Mouse (Mus musculus) frontal cortex, adult 2 months (tissue): Measurements from ENCODE around the gene OR5BS1P. TPM values are rescaled to one million over a fixed set of nuclear protein-coding genes. Genes with fewer than 3 reads are reported as not detected.

ENCODE experiments used
- polyA plus RNA-seq: library from polyadenylated mRNA; depleted of rRNA; stranded (reverse); fragments of >200 nt; gene quantifications from 2 replicates; pipeline ENCODE4 v1.2.3, GENCODE M21; 2012; rRNA removed

OR5BS1P gene
- polyA plus RNA-seq, 1 experiment, result not detected

Other genes with a start within 250 kb of the OR5BS1P start
- gene Gm44579, start 248.9 kb upstream of the OR5BS1P start, polyA plus RNA-seq, result not detected in 2 replicates
- 14.1 and 16.2 TPM in 2 replicates for gene Olfr287, start 248.8 kb upstream of the OR5BS1P start, polyA plus RNA-seq
- not detected in 2 replicates for gene Olfr286, start 235.4 kb upstream of the OR5BS1P start, polyA plus RNA-seq
- gene H1fnt, start 212.6 kb upstream of the OR5BS1P start, polyA plus RNA-seq, result not detected in 2 replicates
- gene Zfp641, start 173.7 kb upstream of the OR5BS1P start, polyA plus RNA-seq, result 11.1 and 12.3 TPM in 2 replicates
- 0.02 TPM in 1 of 2 replicates, not detected in the other for gene Olfr285, start 152.5 kb upstream of the OR5BS1P start, polyA plus RNA-seq
- gene Olfr284, start 128.9 kb upstream of the OR5BS1P start, polyA plus RNA-seq, result not detected in 2 replicates
- 0.04 and 0.11 TPM in 2 replicates for gene Olfr283, start 89.0 kb upstream of the OR5BS1P start, polyA plus RNA-seq
- gene Olfr282, start 38.7 kb upstream of the OR5BS1P start, polyA plus RNA-seq, result not detected in 2 replicates
- gene Olfr281, start 17.3 kb upstream of the OR5BS1P start, polyA plus RNA-seq, result 0.02 TPM in 2 replicates
- not detected in 2 replicates for gene Lalba, start 12.8 kb downstream of the OR5BS1P start, polyA plus RNA-seq
- 0.29 TPM in 1 of 2 replicates, not detected in the other for gene Olfr279, start 22.5 kb downstream of the OR5BS1P start, polyA plus RNA-seq
- gene Kansl2, start 64.4 kb downstream of the OR5BS1P start, polyA plus RNA-seq, result 54.4 and 56.4 TPM in 2 replicates
- gene Ccnt1, start 101.0 kb downstream of the OR5BS1P start, polyA plus RNA-seq, result 18.8 and 21.1 TPM in 2 replicates
- gene 4930415O20Rik, start 101.1 kb downstream of the OR5BS1P start, polyA plus RNA-seq, result 0.34 TPM in 1 of 2 replicates, not detected in the other
- 40.3 and 45.6 TPM in 2 replicates for gene Adcy6, start 140.2 kb downstream of the OR5BS1P start, polyA plus RNA-seq
- gene Cacnb3, start 160.9 kb downstream of the OR5BS1P start, polyA plus RNA-seq, result 377 and 417 TPM in 2 replicates
- 56.2 and 63.3 TPM in 2 replicates for gene Ddx23, start 193.0 kb downstream of the OR5BS1P start, polyA plus RNA-seq
- 25.4 and 25.5 TPM in 2 replicates for gene Rnd1, start 207.6 kb downstream of the OR5BS1P start, polyA plus RNA-seq
- 6.4 and 7.7 TPM in 2 replicates for gene Ccdc65, start 238.3 kb downstream of the OR5BS1P start, polyA plus RNA-seq